Mouse (Mus musculus) central nervous system, embryonic 14 days (tissue): Measurements from ENCODE around the gene Crip3. TPM values are rescaled to one million over a fixed set of nuclear protein-coding genes. Genes with fewer than 3 reads are reported as not detected.

ENCODE experiments used
- polyA plus RNA-seq: library from polyadenylated mRNA; depleted of rRNA; stranded (reverse); fragments of >200 nt; gene quantifications from 2 replicates; pipeline ENCODE4 v1.2.3, GENCODE M21; 2012; rRNA removed

The Crip3 gene
- 7.2 and 8.6 TPM in 2 replicates for polyA plus RNA-seq

GRCm38 (mm10) chr17:46428761-46429414, at the start of gene Crip3:
Gene Crip3 (plus strand): TSS chr17:46428926.

GRCm38 (mm10) chr17:46383294-46384060, 45.2 kb upstream of the Crip3 start, which contains the start of gene Zfp318:
Gene Zfp318 (plus strand): TSS chr17:46383731.

GRCm38 (mm10) chr17:46438298-46438873, 9.7 kb downstream of the Crip3 start, which contains the start of gene Slc22a7:
Gene Slc22a7 (minus strand): TSS chr17:46438457.

Other genes with a start within 250 kb of the Crip3 start
- gene Polh, start 226.3 kb upstream of the Crip3 start, polyA plus RNA-seq, result 11.3 and 12.0 TPM in 2 replicates
- gene Xpo5, start 226.1 kb upstream of the Crip3 start, polyA plus RNA-seq, result 51.0 and 55.9 TPM in 2 replicates
- gene Polr1c, start 180.9 kb upstream of the Crip3 start, polyA plus RNA-seq, result 120 and 123 TPM in 2 replicates
- gene Yipf3, start 180.8 kb upstream of the Crip3 start, polyA plus RNA-seq, result 68.1 and 81.0 TPM in 2 replicates
- 20.0 and 20.2 TPM in 2 replicates for gene Lrrc73, start 175.4 kb upstream of the Crip3 start, polyA plus RNA-seq
- gene Tjap1, start 145.9 kb upstream of the Crip3 start, polyA plus RNA-seq, result 76.4 and 83.6 TPM in 2 replicates
- 74.5 and 85.0 TPM in 2 replicates for gene Dlk2, start 131.5 kb upstream of the Crip3 start, polyA plus RNA-seq
- gene Abcc10, start 100.6 kb upstream of the Crip3 start, polyA plus RNA-seq, result 16.7 and 17.0 TPM in 2 replicates
- 36.2 and 37.2 TPM in 2 replicates for gene Zfp318, start 45.2 kb upstream of the Crip3 start, polyA plus RNA-seq
- 0.14 and 0.15 TPM in 2 replicates for gene Slc22a7, start 9.5 kb downstream of the Crip3 start, polyA plus RNA-seq
- 20.1 and 21.0 TPM in 2 replicates for gene Ttbk1, start 58.7 kb downstream of the Crip3 start, polyA plus RNA-seq
- gene Dnph1, start 67.8 kb downstream of the Crip3 start, polyA plus RNA-seq, result 22.5 and 29.6 TPM in 2 replicates
- gene Cul9, start 117.5 kb downstream of the Crip3 start, polyA plus RNA-seq, result 37.0 and 39.7 TPM in 2 replicates
- 63.0 and 64.7 TPM in 2 replicates for gene Srf, start 127.2 kb downstream of the Crip3 start, polyA plus RNA-seq
- 27.6 and 39.1 TPM in 2 replicates for gene Ptk7, start 200.6 kb downstream of the Crip3 start, polyA plus RNA-seq
- 35.0 and 37.2 TPM in 2 replicates for gene Klc4, start 217.1 kb downstream of the Crip3 start, polyA plus RNA-seq
- gene Mrpl2, start 217.3 kb downstream of the Crip3 start, polyA plus RNA-seq, result 57.1 and 58.5 TPM in 2 replicates
- 79.9 and 93.7 TPM in 2 replicates for gene Cul7, start 221.4 kb downstream of the Crip3 start, polyA plus RNA-seq
- 36.2 and 40.8 TPM in 2 replicates for gene Rrp36, start 245.4 kb downstream of the Crip3 start, polyA plus RNA-seq
- 168 and 171 TPM in 2 replicates for gene Mea1, start 249.9 kb downstream of the Crip3 start, polyA plus RNA-seq